ENCODE assay signal across 10 mouse cellular contexts in genomic region chr14:27810790-27811189, GRCm38 (mm10).
A peak's percentile ranks its signal among the peaks of the same experiment; 100 is the strongest.
DNase-seq lines count a peak whose midpoint lies in the region; ATAC-seq lines count a peak whose summit lies in the region.
"Had no signal": no experiment of that assay in that cellular context is flagged by ENCODE, and none has a peak within 500 bp of the region (broad histone marks: within the 10 kb centered on the region; RNA-seq: fewer than 3 reads in every experiment).

No protein-coding gene starts in this region.

- WGBS in heart, embryonic 11.5 days (ENCODE audit: insufficient replicate concordance), result 19% methylated on average over 7 of the region's 7 CpGs

- no peak overlapping the region for H3K9ac ChIP-seq in heart, embryonic 11.5 days (ENCODE audit: low read depth, low read length)

- DNase-seq in kidney, adult 9 months, result peak; percentile 17
- DNase-seq in kidney, adult 11 months, result no peak
- peak; percentile 69 for DNase-seq in 3T3-L1 (ENCODE audit: low read depth, low spot score)
- peak; percentile 10 for DNase-seq in adrenal gland, adult 8-10 months
- no peak for DNase-seq in gastrocnemius, postnatal 10 days
- DNase-seq: cerebellum, adult 11 months; thymus, postnatal 4 days had no signal

- H3K27ac ChIP-seq in heart, embryonic 11.5 days (ENCODE audit: low read depth, low read length), result no peak overlapping the region

- H3K36me3 ChIP-seq in heart, embryonic 11.5 days (ENCODE audit: control insufficient read depth, insufficient read depth, low read length), result no peaks in the 10 kb centered on the region

- H3K27me3 ChIP-seq in heart, embryonic 11.5 days (ENCODE audit: control insufficient read depth, insufficient read depth, low read length), result no peaks in the 10 kb centered on the region

- H3K4me3 ChIP-seq in heart, embryonic 11.5 days (ENCODE audit: low read depth, low read length), result no peak overlapping the region

- ATAC-seq in hematopoietic stem cell, adult 5-6 weeks (replicated peaks in 1 of 2; ENCODE audit: insufficient read depth in 1 of 2, low FRiP score in 2 of 2, low TSS enrichment in 1 of 2, low read depth in 1 of 2, poor library complexity in 2 of 2, severe bottlenecking in 2 of 2), result peak; percentile 78 to 80
- no peak for ATAC-seq in activated CD4-positive, CD25-positive, alpha-beta regulatory T cell, adult 4 months
- ATAC-seq in heart, embryonic 11.5 days (replicated peaks; ENCODE audit: insufficient number of reproducible peaks, low FRiP score, low TSS enrichment), result no peak

- H3K9me3 ChIP-seq in heart, embryonic 11.5 days (replicated peaks; ENCODE audit: control insufficient read depth, low read length), result no peaks in the 10 kb centered on the region

- no peak overlapping the region for H3K4me2 ChIP-seq in heart, embryonic 11.5 days

- H3K4me1 ChIP-seq in heart, embryonic 11.5 days (ENCODE audit: control insufficient read depth, insufficient read depth, low read length), result peaks cover 3% of the 10 kb centered on the region; the same call in 1 of the 2 replicates

Comparison
In these comparisons a context has a peak if more than half of its experiments do, and no peak if none do; other contexts are left out.
1. DNase-seq: peak in kidney, adult 9 months (single experiment), 3T3-L1 (single experiment) and adrenal gland, adult 8-10 months (single experiment); none in kidney, adult 11 months (single experiment) and gastrocnemius, postnatal 10 days (single experiment).
2. ATAC-seq: peak in hematopoietic stem cell, adult 5-6 weeks (2 of 2); none in activated CD4-positive, CD25-positive, alpha-beta regulatory T cell, adult 4 months (single experiment) and heart, embryonic 11.5 days (single experiment).